Mouse (Mus musculus) erythroblast, embryonic 14.5 days (primary cell): Measurements from ENCODE around the gene Serpina1b. TPM values are rescaled to one million over a fixed set of nuclear protein-coding genes. Genes with fewer than 3 reads are reported as not detected.
"Not testable (repeated sequence)": the region's sequence is repeated elsewhere in the genome, so short reads cannot be mapped to it uniquely, and the experiment has no call there.

Source experiments
- H3K27me3 ChIP-seq: 2 replicates; pipeline ENCODE4 v1.6.1; 2012; ENCODE audit warnings: inconsistent platforms; ENCODE audit not compliant: control insufficient read depth
- H3K36me3 ChIP-seq: 2 replicates; pipeline ENCODE4 v1.6.1; 2012; ENCODE audit warnings: mild to moderate bottlenecking, inconsistent platforms; ENCODE audit not compliant: control insufficient read depth
- H3K4me1 ChIP-seq: 2 replicates; pipeline ENCODE4 v1.6.1; 2012; ENCODE audit warnings: inconsistent platforms; ENCODE audit not compliant: control insufficient read depth
- H3K4me3 ChIP-seq: replicated peaks from 2 replicates; pipeline ENCODE3; 2012; ENCODE audit warnings: moderate library complexity, mild to moderate bottlenecking, inconsistent platforms
- H3K9me3 ChIP-seq: 2 replicates; pipeline ENCODE4 v1.6.1; 2012; ENCODE audit warnings: low read length, inconsistent platforms, mixed read lengths; ENCODE audit not compliant: control insufficient read depth
- TAL1 ChIP-seq: IDR thresholded peaks from 3 replicates; pipeline ENCODE4 v1.6.1; 2012; ENCODE audit warnings: low read length, inconsistent platforms, mixed read lengths
- polyA plus RNA-seq: library from polyadenylated mRNA; stranded (reverse); fragments of >175 nt; gene quantifications from 2 replicates; pipeline ENCODE4 v1.2.3, GENCODE M21; 2012

The Serpina1b gene
- not detected in 2 replicates for polyA plus RNA-seq

GRCm38 (mm10) chr12:103830273-103830672 lies at the start of gene Serpina1b:
Serpina1b (minus strand) TSS chr12:103830373.
- H3K4me3 ChIP-seq, H3K36me3 ChIP-seq, H3K27me3 ChIP-seq, H3K4me1 ChIP-seq, H3K9me3 ChIP-seq: not testable (repeated sequence)

DNA sequence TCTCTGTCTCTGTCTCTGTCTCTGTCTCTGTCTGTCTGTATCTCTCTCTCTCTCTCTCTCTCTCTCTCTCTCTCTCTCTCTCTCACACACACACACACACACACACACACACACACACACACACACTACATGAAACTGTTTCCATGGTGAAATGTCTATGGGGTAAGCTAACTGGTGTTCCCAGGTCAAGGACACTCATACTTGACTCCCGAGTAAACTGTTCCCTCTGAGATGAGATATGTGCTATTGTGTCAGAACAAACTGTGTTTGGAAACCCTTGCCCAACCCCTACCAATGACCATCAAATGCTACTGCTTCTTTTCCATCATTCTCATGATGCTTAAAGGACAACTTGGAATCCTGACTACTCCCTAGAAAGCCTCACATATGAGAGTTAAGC lies 36.7 kb upstream of the Serpina1b start:
- not testable (repeated sequence) for H3K27me3 ChIP-seq, H3K4me1 ChIP-seq, H3K36me3 ChIP-seq, H3K4me3 ChIP-seq
- H3K9me3 ChIP-seq = peaks cover 12% of the 10 kb centered on the region

DNA sequence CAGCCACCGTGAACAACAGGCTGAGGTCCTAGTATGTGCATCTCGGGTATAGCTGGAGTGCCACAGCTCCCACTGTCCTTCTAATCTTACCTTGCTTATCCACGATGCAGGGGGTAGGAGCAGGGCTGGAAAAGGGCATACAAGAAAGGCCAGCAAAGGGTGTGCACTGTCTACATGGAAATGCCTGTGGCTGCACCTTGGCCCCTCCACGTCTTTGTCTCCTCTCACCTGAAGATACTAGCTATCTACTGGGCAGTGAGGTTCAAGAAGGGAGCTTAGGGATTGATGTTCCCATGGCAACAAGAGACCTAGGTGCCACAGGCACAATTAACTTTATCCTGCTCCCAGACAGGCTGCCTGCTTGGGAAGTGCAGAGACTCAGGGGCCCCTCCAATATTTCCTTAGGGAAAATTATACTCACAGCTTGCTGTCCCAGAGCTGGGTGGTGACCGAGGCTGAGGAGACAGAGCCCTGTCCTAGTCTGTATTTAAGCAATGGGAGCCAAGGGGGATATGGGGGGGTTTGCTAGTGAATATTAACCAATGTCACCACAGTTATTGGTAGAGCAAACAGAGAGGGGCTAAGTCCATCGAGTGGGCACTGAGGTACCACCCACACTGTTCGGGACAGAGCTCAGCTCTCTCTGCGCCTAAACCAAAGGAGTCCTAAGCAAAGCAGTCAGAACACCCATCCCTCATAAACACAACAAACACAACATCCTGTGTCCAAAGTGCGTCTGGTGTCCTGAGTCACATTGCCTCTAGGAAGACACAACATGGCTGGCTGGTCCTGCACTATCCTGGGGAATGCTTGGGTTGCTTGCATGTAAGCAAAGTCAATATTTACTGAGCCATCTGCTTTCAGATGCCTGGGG lies 33.2 kb upstream of the Serpina1b start, which contains the start of gene Serpina1a:
Gene Serpina1a (minus strand): TSS at position 462 of the 874 bp plus-strand sequence.
- not testable (repeated sequence) for H3K36me3 ChIP-seq, H3K4me1 ChIP-seq, H3K27me3 ChIP-seq, H3K4me3 ChIP-seq
- peaks cover 12% of the 10 kb centered on the region for H3K9me3 ChIP-seq

DNA sequence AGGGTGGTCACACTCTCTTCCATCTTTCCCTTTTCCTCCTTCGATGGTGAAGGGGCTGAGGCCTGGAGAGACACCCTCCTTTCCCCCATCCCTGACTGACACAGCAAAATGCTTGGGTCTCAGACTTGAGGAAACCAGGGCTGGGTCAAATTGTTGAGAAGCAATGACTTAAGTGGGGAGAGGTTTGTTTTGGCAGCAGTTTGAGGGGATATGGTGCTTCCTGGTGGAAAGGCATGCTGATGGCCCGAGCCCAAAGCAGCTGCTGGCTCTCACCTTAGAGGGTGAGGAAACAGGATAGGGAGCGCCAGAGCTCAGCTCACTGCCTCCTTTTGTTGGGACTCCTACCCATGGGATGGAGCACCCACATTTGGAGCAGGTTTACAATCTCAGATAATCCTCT lies 30.8 kb upstream of the Serpina1b start:
- no peak for TF ChIP-seq TAL1
- no peak overlapping the region for H3K4me3 ChIP-seq

GRCm38 (mm10) chr12:103860571-103860970 lies 30.4 kb upstream of the Serpina1b start:
- H3K4me1 ChIP-seq, H3K4me3 ChIP-seq: not testable (repeated sequence)

More for the DNA sequence above, 30.8 kb upstream of the Serpina1b start:
- Histone ChIP-seq H3K36me3 (no peaks in the 10 kb centered on the region), H3K4me1 (no peaks in the 10 kb centered on the region), H3K9me3 (peaks cover 10% of the 10 kb centered on the region), H3K27me3 (no peaks in the 10 kb centered on the region)

GRCm38 (mm10) chr12:103859584-103859983 lies 29.4 kb upstream of the Serpina1b start:
- H3K36me3 ChIP-seq, H3K9me3 ChIP-seq, H3K4me1 ChIP-seq, H3K27me3 ChIP-seq, H3K4me3 ChIP-seq: not testable (repeated sequence)

More at GRCm38 (mm10) chr12:103860571-103860970, 30.4 kb upstream of the Serpina1b start:
- H3K27me3 ChIP-seq, H3K36me3 ChIP-seq, H3K9me3 ChIP-seq: not testable (repeated sequence)

GRCm38 (mm10) chr12:103853032-103853431 lies 22.9 kb upstream of the Serpina1b start:
- not testable (repeated sequence) for H3K27me3 ChIP-seq, H3K4me3 ChIP-seq

GRCm38 (mm10) chr12:103827661-103828372 lies 2.4 kb downstream of the Serpina1b start:
- not testable (repeated sequence) for H3K36me3 ChIP-seq, H3K4me1 ChIP-seq, H3K27me3 ChIP-seq, H3K9me3 ChIP-seq, H3K4me3 ChIP-seq

More at GRCm38 (mm10) chr12:103853032-103853431, 22.9 kb upstream of the Serpina1b start:
- not testable (repeated sequence) for H3K9me3 ChIP-seq, H3K36me3 ChIP-seq, H3K4me1 ChIP-seq

- H3K9me3 ChIP-seq, H3K36me3 ChIP-seq, H3K4me3 ChIP-seq: not testable (repeated sequence)
Observed at GRCm38 (mm10) chr12:103823826-103824225, 6.3 kb downstream of the Serpina1b start.

DNA sequence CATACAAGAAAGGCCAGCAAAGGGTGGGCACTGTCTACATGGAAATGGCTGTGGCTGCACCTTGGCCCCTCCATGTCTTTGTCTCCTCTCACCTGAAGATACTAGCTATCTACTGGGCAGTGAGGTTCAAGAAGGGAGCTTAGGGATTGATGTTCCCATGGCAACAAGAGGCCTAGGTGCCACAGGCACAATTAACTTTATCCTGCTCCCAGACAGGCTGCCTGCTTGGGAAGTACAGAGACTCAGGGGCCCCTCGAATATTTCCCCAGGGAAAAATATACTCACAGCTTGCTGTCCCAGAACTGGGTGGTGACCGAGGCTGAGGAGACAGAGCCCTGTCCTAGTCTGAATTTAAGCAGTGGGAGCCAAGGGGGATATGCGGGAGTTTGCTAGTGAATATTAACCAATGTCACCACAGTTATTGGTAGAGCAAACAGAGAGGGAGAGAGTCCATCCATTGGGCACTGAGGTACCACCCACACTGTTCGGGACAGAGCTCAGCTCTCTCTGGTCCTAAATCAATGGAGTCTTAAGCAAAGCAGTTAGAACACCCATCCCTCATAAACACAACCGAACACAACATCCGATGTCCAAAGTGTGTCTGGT lies 56.8 kb downstream of the Serpina1b start, which contains the start of gene Serpina1d:
Gene Serpina1d (minus strand): TSS at position 347 of the 606 bp plus-strand sequence.
- H3K4me1 ChIP-seq, H3K36me3 ChIP-seq, H3K27me3 ChIP-seq, H3K9me3 ChIP-seq, H3K4me3 ChIP-seq: not testable (repeated sequence)

More at GRCm38 (mm10) chr12:103823826-103824225, 6.3 kb downstream of the Serpina1b start:
- H3K27me3 ChIP-seq, H3K4me1 ChIP-seq: not testable (repeated sequence)

DNA sequence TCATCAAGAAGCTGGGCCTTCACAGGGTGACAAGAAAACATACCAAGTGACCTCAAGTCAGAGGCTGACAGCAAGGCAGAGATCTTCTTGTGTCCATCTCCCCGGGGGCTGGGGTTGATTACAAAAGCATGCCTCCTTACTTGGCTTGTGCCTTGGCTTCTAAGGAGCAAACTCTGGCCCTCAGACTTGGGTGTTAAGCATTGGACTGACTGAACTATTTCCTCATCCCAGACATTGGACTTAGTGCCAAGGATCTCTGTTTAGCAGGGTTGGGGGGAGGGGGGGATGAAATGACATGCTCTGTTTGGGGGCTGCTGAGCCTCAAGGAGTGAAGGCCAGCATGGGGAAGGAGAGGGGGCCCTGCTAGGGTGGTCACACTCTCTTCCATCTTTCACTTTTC lies 59.6 kb downstream of the Serpina1b start:
- H3K9me3 ChIP-seq, H3K4me3 ChIP-seq, H3K27me3 ChIP-seq, H3K4me1 ChIP-seq, H3K36me3 ChIP-seq: not testable (repeated sequence)

DNA sequence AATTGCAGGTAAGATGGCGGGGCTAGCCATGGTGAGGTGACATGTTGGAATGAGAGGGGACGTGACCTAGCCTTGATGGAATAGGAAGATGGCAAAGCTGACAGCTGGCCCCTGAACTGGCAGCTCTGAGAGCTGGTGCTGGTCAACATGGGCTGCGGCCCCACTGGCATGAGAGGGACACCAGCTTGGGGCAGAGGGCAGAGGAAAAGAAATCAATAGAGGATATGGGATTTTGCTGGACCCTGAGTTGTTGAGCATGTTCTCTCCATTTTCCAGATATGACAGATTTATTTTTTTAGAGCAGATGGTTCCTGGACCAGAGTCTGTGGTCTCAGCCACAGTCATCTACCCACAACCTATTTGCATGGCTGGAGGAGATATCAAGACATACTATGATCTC lies 67.1 kb downstream of the Serpina1b start:
- H3K4me1 ChIP-seq, H3K27me3 ChIP-seq, H3K4me3 ChIP-seq, H3K36me3 ChIP-seq, H3K9me3 ChIP-seq: not testable (repeated sequence)

DNA sequence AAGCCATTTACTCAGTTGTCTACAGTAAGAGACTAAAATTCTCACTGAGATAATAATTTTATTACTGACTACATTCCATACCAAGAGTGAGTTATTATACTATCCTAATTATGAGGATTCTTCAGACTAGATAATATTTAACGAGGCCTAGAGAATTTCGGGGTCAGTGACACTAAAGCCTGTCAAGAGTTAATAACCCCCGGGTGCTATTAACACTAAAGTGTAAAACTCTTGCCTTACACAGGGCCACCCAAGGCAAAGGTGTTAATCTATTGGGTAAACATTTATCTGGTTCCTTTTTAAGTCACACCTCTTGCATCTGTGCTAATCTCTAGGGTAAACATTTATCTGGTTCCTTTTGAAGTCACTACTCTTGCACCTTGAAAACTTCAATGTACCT lies 69.9 kb downstream of the Serpina1b start:
- not testable (repeated sequence) for H3K4me1 ChIP-seq, H3K4me3 ChIP-seq, H3K9me3 ChIP-seq, H3K36me3 ChIP-seq, H3K27me3 ChIP-seq

- not testable (repeated sequence) for H3K27me3 ChIP-seq, H3K4me3 ChIP-seq, H3K9me3 ChIP-seq, H3K36me3 ChIP-seq, H3K4me1 ChIP-seq
Observed at GRCm38 (mm10) chr12:103745957-103746356, 84.2 kb downstream of the Serpina1b start.
